Comparison of ENCODE assay signal across 8 mouse cellular contexts in the genomic region with DNA sequence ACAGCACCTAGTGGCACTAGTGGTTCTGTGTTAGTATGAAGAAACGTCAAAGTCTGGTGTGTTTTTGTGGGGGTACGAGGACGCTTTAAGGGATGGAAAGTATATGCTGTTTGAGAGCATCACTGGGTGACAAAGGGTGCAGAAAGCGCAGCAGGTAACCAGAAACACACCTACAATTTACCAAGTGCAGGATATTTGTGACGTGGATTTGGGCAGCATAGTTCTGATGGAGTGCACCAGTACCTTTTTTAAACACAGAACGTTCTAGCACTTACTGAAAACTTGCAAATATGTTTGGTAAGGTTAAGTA. TPM values are rescaled to one million over a fixed set of nuclear protein-coding genes. Genes with fewer than 3 reads are reported as not detected.
A peak's percentile ranks its signal among the peaks of the same experiment; 100 is the strongest.
DNase-seq lines count a peak whose midpoint lies in the region; ATAC-seq and TF ChIP-seq lines count a peak whose summit lies in the region.

No protein-coding gene starts in this region.

- H3K9ac ChIP-seq in liver, embryonic 12.5 days: peak overlapping the region; percentile 84

- peak overlapping the region; percentile 97 for H3K4me2 ChIP-seq in liver, embryonic 12.5 days

- DNase-seq in cerebellum, adult 9-10 months: peak; percentile 72
- DNase-seq in cerebellum, adult 11 months: no peak
- DNase-seq in spleen, adult 2 months (ENCODE audit: low read depth in 1 of 2, low spot score in 2 of 2): peak in 1 of 2 experiments; percentile 2
- no peak for DNase-seq in spleen, adult 18-20 months
- no peak for DNase-seq in urinary bladder, postnatal 25 days (ENCODE audit: low spot score)
- DNase-seq in gastrocnemius, postnatal 36 days: no peak
- DNase-seq in adipocyte (ENCODE audit: low spot score): no peak

- WGBS in spleen, adult 2 months: 2% methylated on average over 6 of the region's 6 CpGs
- WGBS in liver, embryonic 12.5 days (ENCODE audit: insufficient replicate concordance): 5% methylated on average over 6 of the region's 6 CpGs

- intact Hi-C loops in gastrocnemius, postnatal 36 days (cut with DNase I): loop anchor here (5.0 kb wide), 4 partner anchors 67 to 127 kb away; no protein-coding TSS in a partner anchor

- H3K27me3 ChIP-seq in spleen, adult 2 months (ENCODE audit: control insufficient read depth, insufficient read depth, low read length): no peaks in the 10 kb centered on the region
- peaks cover 17% of the 10 kb centered on the region for H3K27me3 ChIP-seq in liver, embryonic 12.5 days (replicated peaks)

- ATAC-seq in liver, embryonic 12.5 days: no peak

- no peaks in the 10 kb centered on the region for H3K9me3 ChIP-seq in liver, embryonic 12.5 days (replicated peaks)

- no peaks in the 10 kb centered on the region for H3K36me3 ChIP-seq in spleen, adult 2 months (ENCODE audit: control insufficient read depth, insufficient read depth, low read length)
- H3K36me3 ChIP-seq in liver, embryonic 12.5 days: no peaks in the 10 kb centered on the region

- TF ChIP-seq POLR2A in spleen, adult 2 months (IDR thresholded peaks at IDR 0.05; ENCODE audit: low read depth, low read length): no peak

- no peak for TF ChIP-seq CTCF in spleen, adult 2 months (IDR thresholded peaks at IDR 0.05; ENCODE audit: extremely low read depth, insufficient read depth, insufficient read length, insufficient replicate concordance)

- peak overlapping the region; percentile 89 for H3K4me3 ChIP-seq in spleen, adult 2 months (ENCODE audit: extremely low read depth, insufficient read depth, insufficient read length)
- H3K4me3 ChIP-seq in liver, embryonic 12.5 days: peak overlapping the region; percentile 86

- H3K27ac ChIP-seq in spleen, adult 2 months (ENCODE audit: insufficient read depth, low read length): peak overlapping the region; percentile 80
- peak overlapping the region; percentile 82; the same call in 1 of the 2 replicates for H3K27ac ChIP-seq in liver, embryonic 12.5 days

- H3K4me1 ChIP-seq in spleen, adult 2 months (ENCODE audit: control insufficient read depth, insufficient read depth, insufficient read length): no peaks in the 10 kb centered on the region; the same call in 1 of the 2 replicates
- peaks cover 40% of the 10 kb centered on the region for H3K4me1 ChIP-seq in liver, embryonic 12.5 days

RNA-seq across cellular contexts. Expression of a gene that starts 1.1 kb away (rescaled TPM):
- 12.6 and 15.5 TPM in 2 replicates for polyA plus RNA-seq in spleen, adult 2 months (2012; rRNA removed)
- polyA plus RNA-seq in liver, embryonic 12.5 days (2016; fragmentation: Nextera tagmentation; extraction: Ambion mirVana): 8.1 and 9.1 TPM in 2 replicates
- total RNA-seq in gastrocnemius, postnatal 36 days (2021): 10 to 100 TPM; 35.7 to 49.3 TPM
